Mouse (Mus musculus) layer of hippocampus, adult 9-10 months (tissue): ENCODE measurements at regions not wholly inside any gene's neighbourhood (a gene's known extent, or its start where the extent isn't known, plus 50 kb on each side); places are given as distances from the start of the nearest gene placed in this dataset.
A peak's percentile ranks its signal among the peaks of the same experiment; 100 is the strongest.

ENCODE experiments used
- DNase-seq: peaks from one replicate; pipeline ENCODE4 v3.0.0; 2022; ENCODE audit warnings: low spot score

DNA sequence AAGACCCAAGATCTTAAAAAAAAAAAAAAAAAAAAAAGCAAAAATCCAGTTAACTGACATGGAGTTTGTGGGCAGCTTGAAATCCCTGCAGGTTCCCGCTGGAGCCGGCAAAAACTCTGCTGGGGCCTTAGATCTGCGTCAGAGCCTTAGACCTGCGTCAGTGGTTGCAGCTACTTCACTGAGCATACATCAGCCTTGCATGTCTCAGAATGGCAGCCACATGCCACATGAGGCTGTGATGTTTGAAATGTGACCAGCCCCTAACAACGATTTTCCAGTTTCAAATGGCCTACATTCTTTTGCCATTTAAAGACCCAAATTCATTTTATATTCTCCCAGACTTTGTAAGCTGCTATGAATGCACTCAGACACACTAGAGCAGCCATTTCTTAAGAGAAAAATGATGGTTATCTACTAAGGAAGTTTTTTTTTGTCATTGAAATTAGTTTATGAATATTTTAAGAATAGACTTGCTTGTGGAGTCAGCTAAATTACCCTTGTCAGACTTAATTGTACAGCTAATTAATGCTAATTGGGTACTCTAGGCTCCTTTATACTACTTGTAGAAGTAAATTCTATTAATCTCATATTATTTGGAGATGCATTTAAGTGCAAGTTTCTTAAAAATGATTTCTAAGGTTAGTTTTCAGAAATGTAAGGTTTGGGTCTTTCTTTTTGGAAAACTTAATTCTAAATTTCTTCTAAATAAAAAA, 70.8 kb downstream of the Toporsl start:
- no peak for DNase-seq

DNA sequence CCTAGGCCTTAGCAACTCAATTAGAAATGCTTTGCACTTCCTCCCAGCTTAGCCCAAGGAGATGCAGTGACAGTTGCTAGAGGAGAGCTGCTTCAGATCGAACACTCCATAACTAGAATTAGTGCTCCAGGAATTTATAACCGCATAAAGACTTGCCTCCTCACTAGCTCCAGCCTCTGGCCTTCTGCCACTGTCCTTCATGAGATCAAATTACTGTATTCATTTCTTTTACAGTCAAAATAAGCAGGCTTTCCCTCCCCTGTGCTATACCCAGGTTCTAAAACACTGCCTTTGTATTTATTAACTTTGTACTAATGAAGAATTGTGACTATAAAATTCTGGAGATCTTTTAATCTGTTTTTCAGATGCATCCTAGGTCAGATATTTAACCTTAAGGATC, 104.8 kb upstream of the Olfr275 start:
- no peak for DNase-seq

DNA sequence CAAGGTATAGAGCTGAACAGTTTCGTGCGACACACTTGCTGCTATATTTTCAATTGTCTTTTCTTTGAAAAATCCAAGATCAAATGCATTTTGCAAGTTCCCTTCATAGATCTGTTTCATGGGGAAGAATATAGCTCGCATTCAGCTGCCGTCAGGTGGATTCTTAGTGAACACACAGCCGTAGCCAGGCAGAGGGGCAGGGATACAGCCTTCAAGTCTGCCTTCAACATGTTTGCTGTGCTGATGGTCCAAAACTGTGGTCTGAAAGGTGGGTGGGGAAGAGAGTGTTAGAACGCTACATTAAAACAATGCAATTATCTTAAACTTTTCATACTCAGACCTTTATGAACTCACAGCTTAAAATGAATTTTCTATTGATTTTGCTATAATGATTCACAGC, 88.2 kb upstream of the Olfr275 start:
- no peak for DNase-seq

DNA sequence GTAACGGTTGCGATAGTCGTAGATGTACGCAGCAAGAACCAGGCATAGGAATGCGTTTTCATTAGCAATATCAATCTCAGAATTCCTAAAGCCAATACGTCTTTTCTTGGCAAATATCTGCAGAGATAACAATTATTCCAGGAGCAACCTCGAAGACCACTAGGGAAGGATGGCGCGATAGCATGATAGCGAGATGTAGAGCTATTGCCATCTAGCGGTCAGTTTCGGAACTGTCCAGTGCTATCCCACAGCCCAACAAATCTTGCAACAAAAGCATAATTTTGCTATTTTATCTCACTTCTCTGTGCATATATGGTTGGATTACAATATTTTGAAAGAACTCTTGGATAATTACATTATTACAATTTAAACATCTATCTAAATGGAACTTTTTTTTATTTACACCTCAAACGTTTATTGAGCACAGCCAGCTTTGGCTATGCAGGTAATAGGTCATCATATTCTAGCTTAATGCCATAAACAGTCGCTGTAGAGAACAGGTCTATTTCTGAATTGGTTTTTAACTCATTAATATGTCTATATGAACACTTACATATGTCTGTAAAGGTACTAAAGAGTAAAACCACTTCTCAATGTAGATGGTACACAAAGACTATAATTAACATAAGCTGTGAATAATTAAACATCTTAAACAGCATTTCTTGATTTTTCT, 87.6 kb upstream of the Olfr275 start:
- DNase-seq, result peak; percentile 77

DNA sequence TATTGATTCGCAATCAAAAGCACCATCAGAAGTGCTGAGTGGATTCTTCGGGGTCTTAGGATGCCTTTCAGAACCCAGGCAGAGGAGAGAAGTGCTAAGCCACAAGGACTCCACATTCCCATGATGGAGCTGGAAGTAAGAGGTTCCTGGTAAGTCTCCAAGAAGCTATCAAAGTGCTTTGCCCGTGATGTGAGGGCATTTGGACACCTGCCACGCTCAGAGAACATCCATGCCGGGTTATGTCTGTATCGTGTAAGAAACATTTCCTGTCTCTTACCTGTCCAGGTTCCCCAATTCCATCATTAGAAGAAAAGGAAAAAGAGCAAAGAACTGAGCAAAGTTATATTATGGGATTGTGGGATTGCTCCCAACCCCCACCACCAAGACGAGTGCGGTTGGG, 81.3 kb upstream of the Olfr275 start:
- DNase-seq, result no peak

DNA sequence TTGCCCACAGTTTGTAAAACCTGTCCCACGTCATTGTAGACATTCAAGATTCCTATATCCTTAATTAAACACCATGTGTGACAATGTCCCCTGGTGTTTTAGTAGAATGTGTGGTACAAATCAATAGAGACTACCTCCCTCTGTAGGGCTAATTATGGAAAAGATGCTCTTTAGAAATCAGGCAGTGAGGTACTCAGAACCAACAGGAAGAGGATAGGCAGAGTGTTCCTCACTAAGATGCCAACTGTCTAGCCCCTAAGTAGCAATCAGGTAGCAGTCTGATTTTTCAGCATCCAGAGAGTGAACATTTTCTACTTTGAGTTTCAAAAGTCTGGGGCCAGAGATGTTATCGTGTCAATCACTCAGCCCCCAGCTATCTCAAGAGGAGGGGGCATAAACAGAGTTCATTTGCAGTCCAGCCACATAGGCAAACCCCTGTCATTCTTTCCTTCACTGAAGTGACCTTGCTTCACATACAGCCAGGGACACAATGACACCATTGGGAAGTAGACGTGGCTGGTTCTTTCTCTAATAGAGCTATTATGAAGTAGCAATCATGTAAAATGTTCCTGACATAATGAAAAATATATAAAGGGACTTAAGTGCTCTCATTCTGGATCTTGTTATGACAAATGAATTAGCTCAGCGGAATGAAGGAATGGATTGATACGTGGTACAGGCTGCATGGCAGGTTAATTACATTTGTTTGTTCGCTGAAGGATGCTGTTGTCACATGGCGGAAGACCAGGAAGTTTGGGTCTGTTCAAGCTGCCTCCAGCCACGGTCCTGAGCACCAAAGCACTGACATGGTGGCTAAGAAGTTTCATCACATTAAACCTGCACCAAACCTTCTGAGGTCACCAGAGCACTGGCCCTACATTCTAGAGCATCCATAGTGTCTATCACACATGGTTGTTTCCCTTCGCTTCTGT, 74.6 kb upstream of the Olfr275 start:
- DNase-seq, result no peak

DNA sequence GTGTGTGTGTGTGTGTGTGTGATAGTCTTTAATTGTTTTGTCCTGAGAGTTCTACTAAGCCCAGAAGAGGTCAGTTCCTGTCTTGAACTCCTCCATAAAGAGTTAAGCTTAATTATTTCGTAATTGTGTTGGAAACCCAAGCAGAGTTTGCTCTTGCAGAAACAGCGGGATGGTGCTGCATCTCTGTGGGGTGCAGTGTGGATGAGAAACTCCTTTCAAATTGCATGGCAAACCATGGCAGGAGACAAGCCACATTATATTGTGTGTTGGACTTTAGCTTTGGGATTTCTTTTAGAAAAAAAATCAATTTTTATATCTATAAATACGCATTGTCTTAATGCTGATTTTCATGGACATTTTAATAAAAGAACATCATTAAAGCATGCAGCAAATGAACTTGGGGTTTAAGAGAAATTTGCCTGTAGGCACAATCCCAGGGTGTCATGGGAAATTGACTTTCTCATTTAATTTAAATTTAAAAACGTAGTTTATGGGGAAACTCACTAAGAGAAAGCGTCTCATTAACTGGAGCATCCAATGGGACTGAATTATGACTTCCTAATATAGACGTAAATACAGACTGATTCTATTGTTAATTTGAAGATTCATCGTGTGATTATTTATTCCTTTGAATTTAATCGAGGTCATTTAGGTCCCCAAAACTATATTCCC, 61.4 kb upstream of the Olfr275 start:
- DNase-seq, result no peak
